Mouse (Mus musculus) embryonic facial prominence, embryonic 12.5 days (tissue): ENCODE data around the gene Zfp536. TPM values are rescaled to one million over a fixed set of nuclear protein-coding genes. Genes with fewer than 3 reads are reported as not detected.

Experiments used
- ATAC-seq: fragments of 200-750 bp; cut with Nextera tagmentation; 2 replicates; pipeline ENCODE4 v1.8.0; 2017; ENCODE audit not compliant: insufficient number of reproducible peaks, insufficient read depth, low FRiP score, low TSS enrichment
- H3K27ac ChIP-seq: fragments of 300-500 bp; sonication (generic); 2 replicates; pipeline ENCODE4 v1.5.1; 2016; ENCODE audit warnings: mild to moderate bottlenecking
- H3K27me3 ChIP-seq: fragments of 300-500 bp; sonication (generic); 2 replicates; pipeline ENCODE4 v1.6.1; 2016; ENCODE audit warnings: mild to moderate bottlenecking, moderate library complexity
- H3K36me3 ChIP-seq: fragments of 300-500 bp; sonication (generic); 2 replicates; pipeline ENCODE4 v1.6.1; 2016; ENCODE audit warnings: mild to moderate bottlenecking
- H3K4me1 ChIP-seq: fragments of 300-500 bp; sonication (generic); 2 replicates; pipeline ENCODE4 v1.6.1; 2016
- H3K4me2 ChIP-seq: fragments of 300-500 bp; sonication (generic); replicated peaks from 2 replicates; pipeline ENCODE4 v1.6.1; 2016; ENCODE audit warnings: mild to moderate bottlenecking, moderate library complexity
- H3K4me3 ChIP-seq: fragments of 300-500 bp; sonication (generic); 2 replicates; pipeline ENCODE4 v1.5.1; 2016; ENCODE audit warnings: mild to moderate bottlenecking
- H3K9ac ChIP-seq: fragments of 300-500 bp; sonication (generic); 2 replicates; pipeline ENCODE4 v1.6.1; 2016; ENCODE audit warnings: mild to moderate bottlenecking, moderate library complexity
- H3K9me3 ChIP-seq: fragments of 300-500 bp; sonication (generic); 2 replicates; pipeline ENCODE4 v1.6.1; 2016; ENCODE audit warnings: mild to moderate bottlenecking, moderate library complexity
- WGBS: fragments of 180-500 bp; shearing (Covaris S2); methylation state at CpG from one replicate; pipeline ENCODE4 v1.1.7; 2016; 5-methylcytosine and 5-hydroxymethylcytosine counted together
- polyA plus RNA-seq: library from polyadenylated mRNA; unstranded; fragments of >200 nt; fragmentation: Nextera tagmentation; extraction: Ambion mirVana; gene quantifications from 2 replicates; pipeline ENCODE4 v1.2.1, GENCODE M21; 2016

Gene Zfp536
- polyA plus RNA-seq, 1 experiment from 2014 or later, result 18.5 TPM

GRCm38 (mm10) chr7:37521407-37521806 is 252.0 kb downstream of the Zfp536 start:
- no peaks in the 10 kb centered on the region for H3K9me3 ChIP-seq
- H3K4me3 ChIP-seq, result no peak overlapping the region
- WGBS, result 70% methylated on average over 2 of the region's 2 CpGs
- no peaks in the 10 kb centered on the region for H3K4me1 ChIP-seq
- no peak overlapping the region for H3K9ac ChIP-seq
- no peaks in the 10 kb centered on the region for H3K27me3 ChIP-seq
- H3K27ac ChIP-seq, result no peak overlapping the region
- no peak for ATAC-seq
- no peaks in the 10 kb centered on the region for H3K36me3 ChIP-seq
- H3K4me2 ChIP-seq, result no peak overlapping the region

- no peak overlapping the region for H3K9ac ChIP-seq
- 48% methylated on average over 8 of the region's 8 CpGs for WGBS
- no peaks in the 10 kb centered on the region for H3K27me3 ChIP-seq
- no peak for ATAC-seq
- no peaks in the 10 kb centered on the region for H3K9me3 ChIP-seq
- H3K4me1 ChIP-seq, result peaks cover 24% of the 10 kb centered on the region
- H3K4me3 ChIP-seq, result no peak overlapping the region
- no peak overlapping the region for H3K27ac ChIP-seq
- H3K36me3 ChIP-seq, result no peaks in the 10 kb centered on the region
- no peak overlapping the region for H3K4me2 ChIP-seq
Measured at GRCm38 (mm10) chr7:37510933-37511675, 262.3 kb downstream of the Zfp536 start.

- H3K27me3 ChIP-seq, result no peaks in the 10 kb centered on the region
- H3K9me3 ChIP-seq, result no peaks in the 10 kb centered on the region
- H3K4me1 ChIP-seq, result peaks cover 24% of the 10 kb centered on the region
- WGBS, result 66% methylated on average over 9 of the region's 9 CpGs
- no peak for ATAC-seq
- no peaks in the 10 kb centered on the region for H3K36me3 ChIP-seq
- H3K4me3 ChIP-seq, result no peak overlapping the region
- H3K4me2 ChIP-seq, result no peak overlapping the region
- no peak overlapping the region; the same call in 1 of the 2 replicates for H3K9ac ChIP-seq
- no peak overlapping the region for H3K27ac ChIP-seq
Measured at GRCm38 (mm10) chr7:37509700-37510099, 263.7 kb downstream of the Zfp536 start.

- ATAC-seq, result no peak
- Histone ChIP-seq H3K9me3 (no peaks in the 10 kb centered on the region), H3K27ac (no peak overlapping the region), H3K9ac (no peak overlapping the region), H3K4me1 (no peaks in the 10 kb centered on the region; the same call in 1 of the 2 replicates), H3K4me2 (no peak overlapping the region), H3K36me3 (no peaks in the 10 kb centered on the region), H3K27me3 (no peaks in the 10 kb centered on the region), H3K4me3 (no peak overlapping the region)
- WGBS, result 73% methylated on average over 7 of the region's 7 CpGs
Measured at GRCm38 (mm10) chr7:37505548-37505947, 267.9 kb downstream of the Zfp536 start.

- no peaks in the 10 kb centered on the region for H3K36me3 ChIP-seq
- H3K27me3 ChIP-seq, result no peaks in the 10 kb centered on the region
- no peak overlapping the region for H3K4me3 ChIP-seq
- WGBS, result 81% methylated on average over 11 of the region's 11 CpGs
- no peaks in the 10 kb centered on the region for H3K9me3 ChIP-seq
- no peak overlapping the region for H3K9ac ChIP-seq
- ATAC-seq, result no peak
- no peak overlapping the region for H3K4me2 ChIP-seq
- no peak overlapping the region for H3K27ac ChIP-seq
- no peaks in the 10 kb centered on the region for H3K4me1 ChIP-seq
Measured at GRCm38 (mm10) chr7:37505096-37505495, 268.3 kb downstream of the Zfp536 start.

GRCm38 (mm10) chr7:37498881-37499280 is 274.6 kb downstream of the Zfp536 start:
- no peak overlapping the region for H3K9ac ChIP-seq
- ATAC-seq, result no peak
- 68% methylated on average over 5 of the region's 5 CpGs for WGBS
- H3K9me3 ChIP-seq, result no peaks in the 10 kb centered on the region
- H3K4me3 ChIP-seq, result no peak overlapping the region
- no peak overlapping the region for H3K27ac ChIP-seq
- H3K27me3 ChIP-seq, result no peaks in the 10 kb centered on the region
- no peaks in the 10 kb centered on the region for H3K36me3 ChIP-seq
- 0 out of 2 replicates have a peak, but pooled peaks cover 4% of the 10 kb centered on the region for H3K4me1 ChIP-seq
- no peak overlapping the region for H3K4me2 ChIP-seq

- WGBS, result 69% methylated on average over 9 of the region's 9 CpGs
- Histone ChIP-seq H3K9ac (no peak overlapping the region), H3K4me2 (no peak overlapping the region), H3K4me1 (0 out of 2 replicates have a peak, but pooled peaks cover 4% of the 10 kb centered on the region), H3K27ac (no peak overlapping the region), H3K36me3 (no peaks in the 10 kb centered on the region), H3K4me3 (no peak overlapping the region), H3K27me3 (no peaks in the 10 kb centered on the region), H3K9me3 (no peaks in the 10 kb centered on the region)
- no peak for ATAC-seq
Measured at GRCm38 (mm10) chr7:37496491-37496890, 276.9 kb downstream of the Zfp536 start.

GRCm38 (mm10) chr7:37490312-37490711 is 283.1 kb downstream of the Zfp536 start:
- Histone ChIP-seq H3K4me1 (no peaks in the 10 kb centered on the region), H3K27ac (no peak overlapping the region), H3K9me3 (no peaks in the 10 kb centered on the region), H3K4me2 (no peak overlapping the region), H3K27me3 (no peaks in the 10 kb centered on the region), H3K4me3 (no peak overlapping the region), H3K9ac (no peak overlapping the region), H3K36me3 (no peaks in the 10 kb centered on the region)
- WGBS, result 74% methylated on average over 5 of the region's 5 CpGs
- no peak for ATAC-seq

- no peaks in the 10 kb centered on the region for H3K36me3 ChIP-seq
- H3K4me3 ChIP-seq, result no peak overlapping the region
- no peak; the same call in 1 of the 2 replicates for ATAC-seq
- 61% methylated on average over 3 of the region's 3 CpGs for WGBS
- no peak overlapping the region for H3K4me2 ChIP-seq
- H3K4me1 ChIP-seq, result no peaks in the 10 kb centered on the region
- no peaks in the 10 kb centered on the region for H3K27me3 ChIP-seq
- no peak overlapping the region for H3K27ac ChIP-seq
- H3K9me3 ChIP-seq, result no peaks in the 10 kb centered on the region
- H3K9ac ChIP-seq, result no peak overlapping the region
Measured at GRCm38 (mm10) chr7:37484946-37485345, 288.5 kb downstream of the Zfp536 start.

GRCm38 (mm10) chr7:37482564-37482963 is 290.9 kb downstream of the Zfp536 start:
- no peaks in the 10 kb centered on the region for H3K4me1 ChIP-seq
- H3K27ac ChIP-seq, result no peak overlapping the region
- H3K9ac ChIP-seq, result no peak overlapping the region
- H3K9me3 ChIP-seq, result no peaks in the 10 kb centered on the region
- no peak overlapping the region for H3K4me3 ChIP-seq
- H3K36me3 ChIP-seq, result no peaks in the 10 kb centered on the region
- WGBS, result 77% methylated on average over 4 of the region's 4 CpGs
- no peaks in the 10 kb centered on the region for H3K27me3 ChIP-seq
- H3K4me2 ChIP-seq, result no peak overlapping the region
- no peak for ATAC-seq

GRCm38 (mm10) chr7:37481165-37481564 is 292.3 kb downstream of the Zfp536 start:
- WGBS, result 71% methylated on average over 6 of the region's 6 CpGs
- H3K27ac ChIP-seq, result no peak overlapping the region
- no peaks in the 10 kb centered on the region for H3K36me3 ChIP-seq
- H3K9me3 ChIP-seq, result no peaks in the 10 kb centered on the region
- H3K4me3 ChIP-seq, result no peak overlapping the region
- no peaks in the 10 kb centered on the region for H3K27me3 ChIP-seq
- H3K9ac ChIP-seq, result no peak overlapping the region
- H3K4me1 ChIP-seq, result no peaks in the 10 kb centered on the region
- ATAC-seq, result no peak
- H3K4me2 ChIP-seq, result no peak overlapping the region

GRCm38 (mm10) chr7:37477309-37477708 is 296.1 kb downstream of the Zfp536 start:
- 85% methylated on average over 5 of the region's 5 CpGs for WGBS

More at GRCm38 (mm10) chr7:37477309-37477708, 296.1 kb downstream of the Zfp536 start:
- Histone ChIP-seq H3K27ac (no peak overlapping the region), H3K4me2 (no peak overlapping the region), H3K9me3 (no peaks in the 10 kb centered on the region), H3K4me3 (no peak overlapping the region), H3K36me3 (no peaks in the 10 kb centered on the region), H3K4me1 (no peaks in the 10 kb centered on the region), H3K9ac (no peak overlapping the region), H3K27me3 (no peaks in the 10 kb centered on the region)
- ATAC-seq, result no peak
